Mouse (Mus musculus): Measurements from ENCODE around the gene Folr1. TPM values are rescaled to one million over a fixed set of nuclear protein-coding genes. Genes with fewer than 3 reads are reported as not detected.
A peak's percentile ranks its signal among the peaks of the same experiment; 100 is the strongest.

Folr1 gene
- total RNA-seq, 4 experiments from 2014 or later = 0.51 to 3.2 (median 1.3) TPM

DNA sequence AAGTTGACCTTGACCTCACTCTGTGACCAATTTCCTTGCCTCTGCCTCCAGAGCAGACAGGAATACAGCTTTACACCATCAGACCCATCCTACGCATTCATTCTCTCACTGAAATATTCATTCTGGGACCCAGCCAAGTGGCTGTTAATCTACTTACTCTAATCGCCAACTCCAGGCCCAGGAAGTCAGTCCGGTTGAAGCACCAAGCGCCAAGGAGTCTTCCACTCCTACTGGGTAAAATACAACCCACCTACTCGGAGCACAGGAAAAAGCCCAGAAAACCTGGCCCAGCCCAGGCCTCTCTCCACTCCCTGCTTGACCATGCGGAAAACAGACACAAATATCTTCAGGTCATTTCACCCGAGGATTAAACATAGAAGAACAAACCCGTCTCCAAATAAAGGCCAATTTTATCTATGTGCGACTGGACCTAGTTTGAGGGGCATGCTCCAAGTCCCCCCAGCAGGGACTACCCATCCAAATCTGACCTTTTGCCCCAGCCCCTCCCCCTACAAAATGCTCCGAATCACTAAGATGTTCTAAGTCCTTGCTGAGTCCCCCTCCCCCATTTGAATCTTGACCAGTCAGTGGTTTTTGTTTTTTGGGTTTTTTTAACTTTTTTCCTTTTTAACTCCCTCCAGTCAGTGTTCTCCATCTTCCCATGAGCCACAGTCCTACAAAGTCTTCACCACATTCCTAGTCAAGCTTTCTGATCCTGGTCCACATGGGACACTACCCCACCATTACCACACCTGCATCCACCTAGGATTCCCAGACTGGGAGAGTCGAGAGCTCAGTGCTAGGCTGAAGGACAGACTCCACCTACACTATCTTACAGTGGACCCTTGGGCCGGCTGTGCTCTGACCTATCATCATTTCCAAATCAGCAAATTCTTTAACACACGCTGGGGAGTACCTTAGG, 2.1 kb downstream of the Folr1 start:
- DNase-seq (ENCODE audit: low spot score in 2 of 2) = no peak

- DNase-seq (ENCODE audit: low spot score in 2 of 2) = no peak
Observed at GRCm38 (mm10) chr7:101867482-101867881, 3.1 kb downstream of the Folr1 start.

DNA sequence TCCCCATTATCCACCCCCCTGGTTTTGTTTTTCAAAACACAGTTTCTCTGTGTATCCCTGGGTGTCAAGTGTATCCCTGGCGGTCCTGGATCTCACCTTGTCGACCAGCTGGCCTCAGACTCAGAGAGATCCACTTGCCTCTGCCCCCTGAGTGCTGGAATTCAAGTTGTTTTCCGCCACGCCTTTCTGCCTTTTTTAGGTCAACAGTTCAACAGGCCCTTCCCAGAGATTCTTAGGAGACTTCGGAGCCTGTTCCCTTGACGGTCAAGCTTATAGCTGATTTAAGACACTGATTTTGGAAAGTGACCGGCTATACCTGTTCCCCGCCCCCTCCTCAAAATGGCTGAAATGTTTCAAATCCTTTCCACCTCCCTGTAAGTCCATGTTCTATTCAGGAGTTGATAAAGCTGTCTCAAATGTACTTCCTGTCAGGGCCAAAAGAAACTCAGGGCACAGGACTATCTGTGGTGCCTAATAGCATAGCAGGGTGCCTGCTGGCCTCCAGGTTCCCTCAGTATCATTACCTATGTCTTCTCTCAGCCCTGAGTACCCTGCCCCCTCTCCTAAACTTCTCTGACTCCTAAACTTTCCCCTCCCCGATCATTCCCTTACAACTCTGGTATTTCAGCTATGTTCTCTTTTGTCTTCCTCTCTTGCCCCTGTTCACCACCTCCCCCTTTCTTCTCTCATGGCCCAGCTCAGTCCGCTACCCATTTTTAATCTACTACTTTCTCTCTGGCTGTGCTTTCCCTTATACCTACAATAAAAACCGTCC, 3.9 kb downstream of the Folr1 start:
- DNase-seq (ENCODE audit: low spot score in 2 of 2) = no peak

DNA sequence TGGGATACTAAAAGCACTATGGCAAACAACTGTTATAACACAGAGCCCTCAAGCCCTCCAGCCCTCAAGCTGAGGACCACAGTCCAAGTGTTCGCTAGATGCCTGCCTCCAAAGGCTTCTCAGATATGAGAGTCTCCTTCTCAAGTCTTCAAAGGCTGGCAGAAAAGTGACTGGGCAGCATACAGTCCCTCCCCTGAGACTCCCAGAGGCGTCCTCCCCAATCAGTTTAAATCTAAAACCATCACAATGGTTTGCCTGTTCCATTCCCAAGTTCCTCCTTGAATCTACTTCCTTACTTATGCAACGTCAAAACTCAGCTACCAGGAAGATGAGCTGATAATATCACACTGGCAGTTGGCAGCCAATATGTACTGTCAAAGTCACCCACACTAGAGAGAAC, 7.2 kb downstream of the Folr1 start, which contains the start of gene Anapc15:
Gene Anapc15 (plus strand): TSS at position 301 of the 400 bp plus-strand sequence.
- no peak for DNase-seq (ENCODE audit: low spot score in 2 of 2)

DNA sequence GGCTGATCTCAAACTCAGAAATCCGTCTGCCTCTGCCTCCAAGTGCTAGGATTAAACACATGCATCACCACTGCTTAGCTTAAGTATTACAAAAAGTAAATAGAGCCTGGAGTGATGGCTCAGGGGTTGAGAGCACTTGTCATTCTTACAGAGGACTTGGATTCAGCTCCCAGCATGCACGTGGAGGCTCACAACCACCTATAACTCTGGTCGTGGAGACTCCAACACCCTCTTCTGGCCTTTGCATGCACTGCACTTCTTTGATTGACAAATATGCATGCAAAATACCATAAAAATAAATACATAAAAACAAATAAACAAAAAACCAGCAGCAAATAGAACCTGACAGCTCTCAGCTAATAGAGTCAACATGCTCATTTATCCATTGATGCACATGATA, 8.3 kb downstream of the Folr1 start:
- no peak for DNase-seq (ENCODE audit: low spot score in 2 of 2)

DNA sequence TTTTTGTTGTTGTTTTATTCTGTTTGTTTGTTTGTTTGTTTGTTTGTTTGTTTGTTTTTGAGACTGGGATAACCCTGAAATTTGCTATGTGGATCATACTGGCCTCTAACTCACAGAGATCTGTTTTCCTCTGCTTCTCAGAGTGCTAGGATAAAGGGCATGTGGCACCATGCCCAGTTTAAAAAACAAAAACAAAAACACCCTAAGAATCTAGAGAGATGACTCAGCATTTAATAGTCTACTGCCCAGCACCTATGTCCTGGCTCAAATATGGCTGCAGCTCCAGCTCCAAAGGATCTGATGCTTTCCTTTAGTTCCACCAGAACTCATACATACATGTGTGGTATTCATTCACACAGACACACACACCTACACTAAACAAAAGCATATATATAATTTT, 9.6 kb downstream of the Folr1 start:
- DNase-seq (ENCODE audit: low spot score in 2 of 2) = no peak

DNA sequence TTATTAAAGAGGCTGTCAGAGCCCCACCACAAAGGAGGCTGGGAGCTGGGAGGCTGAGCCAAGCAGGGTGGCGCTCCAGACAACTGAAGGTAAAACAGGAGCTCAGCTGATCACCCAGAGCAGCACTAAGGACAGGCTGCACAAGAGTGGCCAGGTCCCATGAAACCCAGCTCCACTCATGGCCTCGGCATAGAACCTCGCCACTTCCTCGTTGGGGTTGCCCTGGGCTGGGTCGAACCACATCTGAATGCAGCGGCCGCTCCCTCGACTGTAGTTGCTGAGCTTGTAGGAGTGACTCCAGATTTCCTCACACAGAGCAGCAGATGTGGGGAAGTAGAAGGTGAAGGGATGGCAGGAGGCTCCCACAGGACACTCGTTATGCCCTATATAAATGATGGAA, 12.2 kb downstream of the Folr1 start:
- no peak for DNase-seq (ENCODE audit: low spot score in 2 of 2)

DNA sequence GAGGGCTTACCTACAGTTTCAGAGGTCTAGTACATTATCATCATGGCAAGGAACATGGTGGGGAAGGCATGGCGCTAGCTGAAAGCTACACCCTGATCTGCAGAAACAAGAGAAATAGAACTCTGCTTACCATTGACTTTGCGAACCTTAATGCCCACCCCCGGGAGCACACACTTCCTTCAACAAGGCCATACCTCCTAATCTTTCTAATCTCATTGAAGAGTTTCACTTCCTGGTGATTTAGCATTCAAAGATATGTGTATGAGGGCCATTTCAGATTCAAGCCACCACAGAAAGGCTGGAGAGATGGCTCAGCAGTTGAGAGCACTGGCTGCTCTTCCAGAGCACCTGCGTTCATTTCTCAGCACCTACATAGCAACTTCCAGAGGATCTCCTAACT, 13.5 kb downstream of the Folr1 start, which contains the start of gene Folr2:
Gene Folr2 (minus strand): TSS at position 101 of the 400 bp plus-strand sequence.
- DNase-seq (ENCODE audit: low spot score in 2 of 2) = no peak

- DNase-seq (ENCODE audit: low spot score in 2 of 2) = no peak
Observed at GRCm38 (mm10) chr7:101853816-101854215, 16.8 kb downstream of the Folr1 start.

GRCm38 (mm10) chr7:101852846-101853245, 17.7 kb downstream of the Folr1 start:
- no peak for DNase-seq (ENCODE audit: low spot score in 2 of 2)

DNA sequence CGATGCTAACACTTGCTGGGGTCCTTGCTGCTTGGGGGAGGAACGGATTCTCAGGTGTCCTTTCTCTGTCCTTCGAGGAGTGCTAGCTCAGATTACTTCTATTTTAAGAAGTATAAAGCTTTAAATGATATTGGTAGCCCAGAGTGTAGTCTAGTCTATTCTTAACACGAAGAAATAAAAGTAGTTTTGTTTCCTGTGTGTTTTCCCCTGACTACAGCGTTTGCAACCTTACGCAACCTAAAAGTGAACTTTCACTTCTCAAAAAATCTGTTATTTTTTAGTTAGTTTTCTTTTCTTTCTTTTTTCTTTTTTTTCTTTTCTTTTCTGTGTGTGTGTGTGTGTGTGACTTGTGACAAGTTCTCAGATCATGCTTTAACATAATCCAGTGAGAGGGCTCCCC, 18.9 kb downstream of the Folr1 start:
- DNase-seq (ENCODE audit: low spot score in 2 of 2) = no peak

GRCm38 (mm10) chr7:101847934-101848333, 22.7 kb downstream of the Folr1 start:
- DNase-seq (ENCODE audit: low spot score in 2 of 2) = no peak

DNA sequence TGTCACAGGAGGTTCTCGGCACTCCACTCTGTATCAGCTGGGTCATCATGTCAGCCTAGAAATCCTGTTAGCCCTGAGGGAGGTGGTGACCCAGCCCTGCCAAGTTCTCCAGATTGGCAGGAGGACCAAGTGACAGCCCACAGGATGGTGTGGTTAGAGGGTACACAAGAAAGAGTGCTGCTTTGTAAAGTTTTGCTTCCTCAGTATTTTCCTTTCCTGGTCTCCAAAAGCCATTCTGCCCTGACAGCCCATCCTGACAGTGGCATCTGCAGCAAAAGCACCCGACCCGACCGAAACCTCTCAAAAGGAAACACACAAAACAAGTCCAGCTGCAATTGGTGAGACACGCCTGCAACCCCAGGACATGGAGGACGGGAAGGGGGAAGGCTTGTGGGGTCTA, 26.4 kb downstream of the Folr1 start:
- no peak for DNase-seq (ENCODE audit: low spot score in 2 of 2)

GRCm38 (mm10) chr7:101837606-101838471, 32.7 kb downstream of the Folr1 start, which contains the start of gene Inppl1:
Gene Inppl1, minus strand, starts transcription at chr7:101838229.
- peak; percentile 64 to 69 for DNase-seq (ENCODE audit: low spot score in 2 of 2)

GRCm38 (mm10) chr7:101837154-101837605, 33.4 kb downstream of the Folr1 start:
- DNase-seq (ENCODE audit: low spot score in 2 of 2) = no peak

- DNase-seq (ENCODE audit: low spot score in 2 of 2) = peak in 1 of 2 experiments; percentile 34
Observed at GRCm38 (mm10) chr7:101836271-101837153, 34.1 kb downstream of the Folr1 start.

GRCm38 (mm10) chr7:101835457-101836109, 35.0 kb downstream of the Folr1 start:
- no peak for DNase-seq (ENCODE audit: low spot score in 2 of 2)

- DNase-seq (ENCODE audit: low spot score in 2 of 2) = no peak
Observed at GRCm38 (mm10) chr7:101834903-101835302, 35.7 kb downstream of the Folr1 start.

DNA sequence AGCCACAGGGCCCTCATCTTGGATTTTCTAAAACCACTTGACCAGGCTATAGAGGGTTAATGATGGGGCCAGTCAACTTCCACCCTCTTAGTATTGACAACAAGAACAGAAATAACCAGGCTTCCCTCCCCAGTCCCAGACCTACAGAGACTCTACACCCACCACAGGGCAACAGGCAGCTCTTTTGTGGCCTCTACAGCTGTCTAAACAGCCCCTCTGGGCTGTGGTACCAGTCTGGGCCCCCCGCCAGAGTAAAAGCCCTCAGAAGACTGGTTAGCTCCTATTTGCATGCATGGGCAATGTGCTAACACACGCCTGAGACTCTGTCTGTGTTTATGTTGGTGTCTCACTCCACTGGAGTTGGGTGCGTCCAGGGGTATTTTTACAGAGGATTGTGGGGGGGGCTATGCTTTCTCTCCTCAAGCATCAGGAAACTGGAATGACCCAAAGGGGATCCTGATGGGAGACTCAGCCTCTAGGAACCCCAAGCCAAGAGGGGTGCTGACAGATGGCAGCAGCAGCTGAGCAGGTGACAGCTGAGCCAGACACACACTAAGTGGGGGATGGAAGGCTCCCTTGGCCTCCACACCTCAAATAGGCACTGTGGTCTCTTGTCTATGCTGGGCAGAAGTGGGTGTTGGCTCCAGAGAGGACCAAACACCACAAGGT, 36.5 kb downstream of the Folr1 start:
- no peak for DNase-seq (ENCODE audit: low spot score in 2 of 2)
